Mouse (Mus musculus) fibroblast of lung, adult 2 months (primary cell): ENCODE data around the gene Rab6a.
"Not testable (repeated sequence)": the region's sequence is repeated elsewhere in the genome, so short reads cannot be mapped to it uniquely, and the experiment has no call there.

Experiments used
- DNase-seq: peaks from one replicate; pipeline ENCODE4 v3.0.0-alpha.2; 2011; ENCODE audit warnings: low read depth

Gene Rab6a

DNA sequence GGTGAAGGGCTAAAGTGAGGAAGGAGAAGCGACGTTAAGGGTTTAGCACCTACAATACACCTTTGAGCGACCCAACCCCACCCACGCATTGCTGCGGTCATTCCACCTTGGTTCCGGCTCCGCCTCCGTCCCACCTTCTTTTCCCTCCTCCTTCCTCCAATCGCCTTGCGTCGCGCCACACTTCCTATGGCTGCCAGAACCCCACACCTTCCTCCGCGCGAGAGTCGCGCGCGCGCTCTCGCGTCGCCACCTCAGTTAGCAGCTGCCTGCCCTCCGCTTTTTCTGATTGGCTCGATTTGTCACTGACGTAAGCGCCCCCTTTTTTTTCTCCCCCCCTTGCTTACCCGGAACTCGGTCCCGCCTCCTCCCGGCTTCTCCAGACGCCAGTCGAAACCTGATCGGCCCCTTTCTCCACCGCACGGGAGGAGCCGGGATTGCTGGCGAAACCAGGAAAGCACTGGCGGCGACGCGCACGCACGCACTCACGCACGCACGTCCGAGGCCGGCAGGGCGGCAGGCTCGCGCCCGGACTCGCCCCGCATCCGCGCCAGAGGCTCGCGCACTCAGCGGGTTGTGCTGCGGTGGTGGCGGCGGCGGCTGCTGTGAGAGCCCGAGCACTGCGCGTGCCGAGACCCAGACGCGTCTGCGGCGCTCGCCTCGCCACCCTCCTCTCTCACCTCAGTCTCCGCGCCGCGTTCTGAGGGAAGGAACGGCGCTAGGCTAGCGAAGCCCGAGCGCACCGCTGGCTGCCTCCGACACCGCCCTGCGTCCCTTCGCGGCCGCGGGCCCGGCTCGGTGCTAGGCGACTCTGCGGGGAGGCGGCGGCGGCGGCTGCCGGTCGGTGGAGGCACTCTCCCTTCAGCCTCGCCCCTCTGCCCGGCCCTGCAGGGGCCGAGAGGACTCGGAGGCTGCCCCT, at the start of gene Rab6a:
Gene Rab6a, plus strand, starts transcription at position 197 of the 916 bp plus-strand sequence.
- peak; percentile 100 for DNase-seq

DNA sequence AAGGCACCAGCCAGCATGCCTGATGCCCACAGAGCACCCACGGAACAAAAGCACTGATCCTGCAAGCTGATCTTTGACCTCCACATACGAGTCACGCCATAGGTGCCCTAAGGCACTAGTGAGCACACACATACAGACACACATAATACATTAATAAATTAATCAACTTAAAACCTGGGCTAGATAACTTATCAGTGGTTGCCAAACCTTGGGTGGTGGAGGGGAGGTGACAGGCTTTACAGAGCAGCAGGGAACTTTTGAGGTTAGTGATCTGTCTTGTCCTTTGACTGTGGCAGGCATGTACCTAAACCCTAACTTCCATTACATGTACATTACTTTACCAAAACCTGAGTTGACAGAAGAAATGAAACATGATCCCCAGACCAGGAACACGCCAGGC, 47.9 kb upstream of the Rab6a start:
- no peak for DNase-seq

DNA sequence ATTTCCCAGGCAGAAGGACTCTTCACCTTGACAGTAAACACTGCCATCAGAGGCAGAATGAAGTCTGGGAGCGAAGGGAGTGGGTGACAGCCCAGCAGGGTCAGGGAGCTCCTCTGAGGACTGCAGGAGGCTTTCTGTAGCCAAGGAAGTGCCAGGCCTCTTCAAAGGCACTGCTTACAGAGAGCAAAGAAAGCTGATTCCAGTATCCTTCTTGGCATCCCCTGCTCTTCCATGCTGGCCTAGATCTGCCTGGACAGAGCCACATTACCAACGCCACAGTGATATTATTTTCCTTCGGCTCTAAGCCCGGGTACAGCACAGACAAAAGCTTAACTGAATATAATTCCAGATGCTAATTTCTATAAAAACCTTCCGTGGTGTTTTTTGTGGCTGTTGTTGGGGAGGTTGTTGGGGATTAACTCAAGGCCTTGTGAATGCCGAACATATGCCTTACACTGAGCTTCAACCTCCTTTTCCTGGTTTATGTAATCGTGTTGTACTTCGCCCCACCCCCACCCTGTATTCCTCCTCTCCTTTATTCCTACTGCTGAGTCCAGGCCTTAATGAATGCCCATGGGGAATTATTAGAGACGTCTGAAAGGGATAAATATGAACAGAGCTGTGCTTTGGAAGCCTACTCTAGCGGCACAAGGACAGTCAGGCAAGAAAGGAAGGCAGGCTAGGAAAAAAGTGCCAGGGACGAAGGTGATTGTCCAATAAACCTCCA, 45.2 kb upstream of the Rab6a start:
- DNase-seq = no peak

DNA sequence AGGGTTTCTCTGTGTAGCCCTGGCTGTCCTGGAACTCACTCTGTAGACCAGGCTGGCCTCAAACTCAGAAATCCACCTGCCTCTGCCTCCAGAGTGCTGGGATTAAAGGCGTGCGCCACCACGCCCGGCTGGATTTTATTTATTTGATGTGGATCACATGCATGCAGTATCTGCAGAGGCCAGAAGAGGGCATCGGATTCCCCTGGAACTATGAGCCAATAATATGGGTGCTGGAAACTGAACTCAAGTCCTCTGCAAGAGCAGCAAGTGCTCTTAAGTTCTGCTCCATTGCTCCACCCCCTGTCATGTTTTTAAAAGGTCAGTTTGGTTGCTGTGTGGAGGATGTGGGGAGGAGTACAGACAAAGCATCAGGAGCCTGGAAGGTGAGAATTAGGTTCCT, 40.0 kb upstream of the Rab6a start:
- DNase-seq = not testable (repeated sequence)

DNA sequence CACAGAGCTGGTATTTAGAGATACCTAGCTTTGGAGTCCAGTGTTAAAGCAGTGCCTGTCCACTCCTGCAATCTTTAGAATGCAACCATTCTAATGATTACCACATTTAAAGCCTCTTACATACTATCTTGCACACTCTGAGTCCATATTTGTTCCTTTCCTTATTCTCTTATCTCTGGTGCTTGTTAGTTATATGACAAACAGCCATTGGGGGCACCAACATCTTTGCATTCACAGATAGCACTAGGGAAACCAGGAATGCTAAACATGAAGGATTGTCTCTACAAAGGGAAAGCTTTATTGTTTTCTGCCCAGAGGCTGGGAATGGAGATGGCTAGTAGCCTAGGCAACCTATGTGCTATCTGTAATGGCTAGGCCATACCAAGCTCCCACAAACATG, 37.3 kb upstream of the Rab6a start:
- DNase-seq = no peak

DNA sequence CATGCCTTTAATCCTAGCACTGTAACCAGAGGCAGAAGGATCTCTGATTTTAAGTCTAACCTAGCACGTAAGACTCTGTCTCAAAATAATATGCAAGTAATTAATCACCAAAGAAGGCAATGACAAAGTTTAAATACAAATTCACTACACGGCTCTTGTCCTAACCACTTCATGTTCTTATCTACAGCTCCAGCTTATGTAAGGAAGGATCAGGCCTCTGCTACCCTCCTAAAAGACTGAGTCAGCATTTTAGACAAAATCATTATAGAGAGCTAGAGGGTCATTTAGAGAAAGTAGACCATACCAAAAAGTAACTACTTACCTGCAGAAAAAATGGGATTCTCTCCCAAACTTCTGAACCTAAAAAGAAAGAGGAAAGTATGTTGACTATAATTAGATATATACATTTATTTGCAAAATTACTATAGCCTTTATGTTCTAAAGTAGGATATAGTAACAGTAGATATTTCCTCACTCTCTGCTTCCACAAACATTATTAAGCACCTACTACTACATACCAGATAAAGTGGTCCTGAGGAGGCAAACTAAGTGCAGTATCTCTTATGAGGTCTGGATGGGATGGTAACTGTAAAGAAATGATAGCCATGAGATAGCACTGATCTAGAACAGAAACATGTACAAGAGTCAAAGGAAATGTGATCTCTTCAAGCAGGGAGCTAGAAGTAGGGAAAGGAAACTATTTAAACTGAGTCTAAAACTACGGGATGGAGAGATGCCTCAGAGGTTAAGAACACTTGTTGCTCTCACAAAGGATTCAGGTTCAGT, 36.1 kb upstream of the Rab6a start:
- DNase-seq = no peak

DNA sequence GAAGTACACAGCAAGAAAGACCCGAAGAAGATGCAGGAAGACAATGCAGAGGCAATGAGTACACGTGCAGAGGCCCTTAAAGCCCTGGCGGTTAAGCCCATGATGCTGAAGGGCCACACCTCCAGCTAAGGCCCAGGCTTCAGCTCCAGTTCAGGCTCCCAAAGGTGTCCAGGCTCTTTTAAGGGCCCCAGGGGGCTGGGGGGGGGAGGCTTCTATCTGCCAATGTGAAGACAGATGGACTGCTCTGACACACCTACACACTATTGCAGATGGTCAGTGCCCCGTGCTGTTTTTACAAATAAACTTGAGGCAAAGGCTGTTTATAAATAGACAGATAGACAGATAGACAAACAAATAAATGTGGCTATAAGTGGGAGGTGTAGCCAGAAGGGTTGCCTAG, 35.1 kb upstream of the Rab6a start:
- no peak for DNase-seq

DNA sequence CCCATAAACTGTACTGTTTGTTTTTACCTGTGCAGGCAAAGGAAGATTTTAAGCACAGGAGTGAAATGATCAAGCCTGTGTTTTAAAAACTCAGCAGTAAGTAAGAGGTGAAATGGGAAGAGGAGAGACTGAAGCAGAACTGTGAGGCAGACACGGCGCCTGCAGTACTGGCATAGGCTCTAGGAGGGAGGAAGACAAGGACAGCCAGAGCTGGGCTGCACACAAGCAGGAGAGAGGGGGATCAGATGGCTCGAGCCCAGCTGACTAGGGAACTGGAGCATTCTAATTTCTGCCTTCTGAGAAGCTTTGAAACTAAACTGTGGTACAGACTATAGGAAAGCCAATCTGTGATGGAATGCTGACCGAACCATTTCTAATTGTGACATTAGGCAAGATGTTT, 34.5 kb upstream of the Rab6a start:
- DNase-seq = no peak

DNA sequence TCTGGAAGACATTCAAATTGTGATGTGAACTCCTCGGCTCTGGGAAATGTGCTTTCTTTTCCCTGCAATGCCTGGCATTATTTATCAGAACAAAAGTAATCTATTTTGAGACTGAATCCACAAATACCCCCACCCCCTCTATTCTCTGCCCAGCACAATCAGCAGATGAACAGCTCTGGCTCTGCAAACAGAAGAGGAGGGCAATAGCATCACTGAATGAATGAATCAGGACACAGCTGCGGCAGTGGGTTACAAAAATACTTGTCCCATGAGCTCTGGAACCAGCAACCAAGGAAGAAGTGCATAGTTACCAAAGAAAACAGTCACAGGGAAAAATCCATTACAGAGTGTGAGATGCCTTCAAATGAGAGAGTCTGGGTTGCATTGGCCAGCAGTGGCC, 28.4 kb upstream of the Rab6a start:
- DNase-seq = no peak

DNA sequence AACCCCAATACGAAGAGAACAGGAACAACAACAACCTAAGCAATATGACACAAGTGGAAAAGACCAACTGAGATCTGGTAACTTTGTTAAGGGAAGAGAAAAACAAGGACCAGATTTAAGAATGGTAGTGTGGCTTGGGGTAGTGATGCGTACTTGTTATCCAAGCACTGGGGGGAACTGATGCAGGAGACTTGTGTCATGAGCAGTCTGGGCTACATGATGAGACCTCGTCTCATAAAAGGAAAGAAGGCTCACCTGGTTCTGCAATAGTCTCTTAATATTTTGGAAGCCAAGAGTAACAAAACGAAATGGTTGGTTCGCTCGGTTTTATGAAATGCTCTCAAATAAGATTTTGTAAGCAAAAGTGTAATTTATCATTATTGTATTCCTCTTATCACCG, 25.0 kb upstream of the Rab6a start:
- DNase-seq = no peak

DNA sequence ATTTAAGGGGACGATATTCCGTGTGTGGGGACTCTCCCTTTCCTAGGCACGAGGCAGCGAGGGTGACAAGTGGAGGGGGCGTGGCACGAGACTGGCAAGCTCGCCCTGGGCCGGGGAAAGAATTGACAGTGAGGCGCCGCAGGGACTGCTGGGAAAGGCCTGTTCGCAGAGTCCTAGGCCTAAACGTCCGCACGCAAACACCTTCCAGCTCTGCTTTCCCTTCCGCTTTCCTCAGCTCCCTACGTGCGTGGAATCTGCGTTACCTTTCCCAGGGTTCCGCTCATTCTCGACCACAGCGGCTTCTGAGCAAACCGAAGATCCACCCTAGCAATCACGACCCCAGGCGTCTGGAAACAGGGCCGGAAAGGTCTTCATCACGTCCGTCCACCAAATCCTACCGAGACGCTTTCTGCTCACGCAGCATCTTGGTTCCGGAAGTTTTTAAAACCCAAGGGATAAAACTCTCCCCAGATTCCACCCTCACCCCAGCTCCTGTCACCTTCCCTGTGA, 24.4 kb upstream of the Rab6a start:
- DNase-seq = peak; percentile 74

DNA sequence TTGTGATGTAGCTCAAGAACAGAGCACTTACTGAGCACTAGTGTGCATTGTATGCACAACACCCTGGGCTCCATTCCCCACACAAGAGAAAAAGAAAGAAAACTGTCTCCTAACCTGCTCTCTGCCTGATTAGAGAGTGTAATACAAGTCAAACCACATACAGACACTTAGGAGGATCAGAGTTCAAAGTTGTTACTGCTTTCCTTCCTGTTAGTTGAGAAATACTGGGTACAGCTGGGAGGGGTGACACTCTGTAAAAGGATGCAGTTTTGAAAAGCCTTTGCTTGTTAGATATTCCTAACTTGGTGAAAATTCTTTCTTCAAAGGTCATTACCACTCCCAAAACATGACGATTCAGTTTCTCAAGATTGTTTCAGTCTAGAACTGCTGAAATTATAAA, 17.4 kb upstream of the Rab6a start:
- no peak for DNase-seq

DNA sequence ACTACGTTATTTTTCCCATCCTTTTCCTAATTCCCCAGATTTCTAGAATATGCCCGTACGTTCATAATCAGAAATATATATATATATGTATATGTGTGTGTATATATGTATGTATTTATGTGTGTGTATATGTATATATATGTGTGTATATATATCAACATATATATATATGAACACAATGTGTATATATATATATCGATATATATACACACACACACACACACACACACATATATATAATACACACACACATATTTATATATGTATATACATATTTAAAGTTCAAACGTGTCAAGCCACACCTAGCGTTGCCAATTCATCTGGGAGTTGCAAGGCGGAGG, 16.7 kb upstream of the Rab6a start:
- DNase-seq = no peak

DNA sequence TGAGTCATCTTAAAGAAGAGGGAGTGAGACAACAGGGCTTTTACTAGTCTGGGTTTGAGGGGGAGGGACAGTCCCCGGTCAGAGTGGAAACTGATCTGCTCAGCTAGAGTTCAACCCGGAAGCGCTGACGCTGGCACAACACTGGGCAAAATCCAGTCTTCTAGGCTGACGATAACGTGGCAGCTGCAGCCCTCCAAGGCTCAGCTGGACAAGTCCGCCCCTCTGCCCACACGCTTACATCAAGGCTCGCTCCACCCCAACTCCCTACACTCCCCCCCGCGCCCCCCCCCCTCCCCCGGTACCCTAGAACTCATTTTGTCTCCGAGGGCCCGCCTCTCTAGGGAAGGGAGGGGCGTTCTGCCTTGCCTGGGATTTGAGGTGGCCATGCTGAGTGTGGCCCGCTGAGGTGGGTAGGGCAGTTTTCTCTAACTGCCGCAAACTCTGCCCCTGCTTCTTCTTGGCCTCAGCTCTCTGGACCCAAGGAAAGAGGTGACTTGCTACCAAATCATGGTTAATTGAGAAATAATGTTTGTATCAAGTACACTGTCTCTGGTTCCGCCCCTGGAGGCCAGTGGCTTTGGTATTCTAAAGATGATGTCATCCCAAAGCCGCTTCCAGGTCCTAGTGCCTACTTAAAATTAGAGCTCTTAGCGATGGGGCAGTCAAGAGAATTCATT, 16.2 kb upstream of the Rab6a start:
- DNase-seq = peak; percentile 94

DNA sequence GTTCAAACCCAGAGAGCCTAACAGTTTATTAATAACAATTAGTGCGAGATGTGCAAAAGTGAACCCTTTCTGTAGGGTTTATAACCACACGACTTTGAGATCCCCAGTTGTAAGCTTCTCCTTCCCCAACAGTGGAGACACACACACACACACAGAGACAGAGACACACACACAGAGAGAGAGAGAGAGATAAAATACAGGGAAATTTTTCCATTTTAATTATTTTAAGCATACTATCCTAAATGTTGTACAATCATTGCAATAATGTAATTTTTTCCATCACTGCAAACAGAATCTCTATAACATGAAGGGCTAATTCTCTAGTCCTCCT, 15.7 kb upstream of the Rab6a start:
- DNase-seq = no peak

DNA sequence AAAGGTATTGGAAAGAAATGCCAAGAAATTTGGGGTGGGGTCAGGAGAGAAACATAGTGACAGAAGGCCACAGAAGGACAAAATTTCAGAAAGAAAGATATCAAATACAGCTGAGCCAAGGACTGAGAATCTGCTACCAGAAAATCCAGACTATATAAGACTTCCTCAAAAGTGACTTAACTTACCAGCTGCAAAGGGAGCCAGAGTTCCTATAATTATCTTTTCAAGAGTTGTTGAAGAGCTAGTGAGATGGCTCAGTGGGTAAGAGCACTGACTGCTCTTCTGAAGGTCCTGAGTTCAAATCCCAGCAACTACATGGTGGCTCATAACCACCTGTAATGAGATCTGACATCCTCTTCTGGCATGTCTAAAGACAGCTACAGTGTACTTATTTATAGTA, 13.9 kb upstream of the Rab6a start:
- no peak for DNase-seq

DNA sequence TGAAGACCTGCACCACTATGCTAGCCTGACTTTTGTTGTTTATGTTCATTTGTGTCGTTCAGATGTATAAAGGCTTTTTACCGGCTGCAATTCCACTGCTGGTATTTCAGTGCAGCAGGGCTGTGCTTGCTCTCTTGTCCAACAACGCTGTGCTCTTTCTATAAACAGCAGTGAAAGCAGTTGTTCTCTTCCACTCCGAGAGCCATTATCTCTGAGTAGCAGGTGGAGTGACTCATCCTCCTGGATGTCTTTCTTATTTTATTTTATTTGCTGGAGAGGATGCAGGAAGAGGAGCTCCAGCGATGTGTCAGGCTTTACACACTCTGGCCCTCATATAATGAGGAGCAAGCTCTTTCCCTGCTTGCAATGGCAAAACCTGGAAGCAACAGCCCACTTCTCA, 7.0 kb upstream of the Rab6a start:
- no peak for DNase-seq

DNA sequence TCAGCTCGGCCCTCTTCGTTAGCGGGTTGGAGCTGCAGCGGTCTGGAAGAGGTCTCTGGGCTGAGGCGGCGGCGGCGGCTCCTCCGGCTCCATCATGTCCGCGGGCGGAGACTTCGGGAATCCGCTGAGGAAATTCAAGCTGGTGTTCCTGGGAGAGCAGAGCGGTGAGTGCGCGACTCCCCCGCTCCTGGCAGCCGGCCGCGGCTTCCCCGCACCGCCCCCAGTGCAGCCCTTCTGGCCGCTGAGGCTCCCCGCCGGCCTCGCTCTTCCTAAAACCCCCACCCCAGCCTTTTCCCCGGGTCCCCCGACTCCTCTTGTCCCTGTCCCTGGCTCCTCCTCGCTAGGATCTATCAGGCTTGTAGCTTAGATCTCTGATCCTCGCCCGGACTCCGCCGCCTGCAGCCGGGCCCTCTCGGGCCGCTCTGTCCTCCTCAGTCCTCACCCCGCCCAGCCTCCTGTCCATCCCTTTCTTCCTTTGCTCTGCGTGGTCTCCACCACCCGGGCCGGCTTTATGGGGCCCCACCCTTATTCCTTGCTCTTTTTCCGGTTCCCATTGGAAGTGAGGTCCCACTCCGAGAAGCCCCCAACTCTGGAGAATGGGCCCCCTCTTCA, 1.0 kb downstream of the Rab6a start, which contains the start of gene Mrpl48:
Gene Mrpl48, minus strand, starts transcription at position 172 of the 612 bp plus-strand sequence.
- DNase-seq = no peak

DNA sequence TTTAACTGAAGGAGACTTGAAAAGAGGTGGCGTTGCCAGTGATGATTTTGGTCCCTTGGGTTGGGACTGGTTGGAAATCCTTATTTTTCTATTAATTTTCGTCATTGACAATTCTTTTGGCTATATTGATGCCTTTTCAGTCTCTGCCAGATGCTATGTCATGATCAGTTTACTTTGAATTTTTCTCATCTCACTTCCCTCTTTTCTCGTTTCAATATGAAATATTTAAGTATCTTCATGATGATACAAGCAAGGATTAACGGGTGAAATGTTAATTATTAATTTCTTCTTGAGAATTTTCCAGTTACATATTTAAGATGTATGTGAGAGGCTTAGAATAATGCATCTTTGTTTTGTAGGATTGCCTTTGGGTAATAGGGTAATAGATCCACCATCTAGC, 1.7 kb downstream of the Rab6a start:
- DNase-seq = no peak

DNA sequence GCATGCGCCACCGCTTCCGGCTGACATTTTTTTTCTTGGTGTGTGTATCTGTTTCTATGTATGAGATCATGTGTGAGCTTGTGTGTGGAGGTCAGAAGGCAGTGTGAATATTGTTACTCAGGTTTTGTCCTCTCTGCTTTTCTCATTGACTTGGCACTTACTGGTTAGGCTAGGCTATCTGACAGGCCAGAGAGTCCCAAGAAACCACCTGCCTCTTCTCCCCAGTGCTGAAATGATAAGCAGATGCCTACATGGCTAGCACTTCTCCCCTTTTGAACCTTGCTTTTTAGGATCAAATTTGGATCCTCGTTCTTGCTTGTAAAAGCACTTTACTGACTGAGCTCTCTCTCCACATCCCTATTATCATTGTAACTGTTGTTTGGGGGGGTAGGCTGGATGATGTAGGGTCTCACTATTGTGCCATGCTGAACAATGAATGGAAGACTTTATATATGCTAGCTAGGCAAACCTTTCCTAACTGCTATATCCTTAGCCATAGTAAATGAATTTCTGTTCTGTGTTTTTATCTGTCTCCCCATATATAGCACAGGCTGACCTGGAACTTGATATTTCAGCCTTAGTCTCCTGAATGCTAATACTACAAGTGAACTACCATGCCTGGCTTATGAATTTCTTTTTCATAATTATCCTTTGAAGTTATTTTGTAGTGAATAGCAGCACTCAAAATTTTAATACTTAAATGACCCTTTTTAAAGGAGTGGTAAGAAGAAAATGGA, 9.1 kb downstream of the Rab6a start:
- no peak for DNase-seq

DNA sequence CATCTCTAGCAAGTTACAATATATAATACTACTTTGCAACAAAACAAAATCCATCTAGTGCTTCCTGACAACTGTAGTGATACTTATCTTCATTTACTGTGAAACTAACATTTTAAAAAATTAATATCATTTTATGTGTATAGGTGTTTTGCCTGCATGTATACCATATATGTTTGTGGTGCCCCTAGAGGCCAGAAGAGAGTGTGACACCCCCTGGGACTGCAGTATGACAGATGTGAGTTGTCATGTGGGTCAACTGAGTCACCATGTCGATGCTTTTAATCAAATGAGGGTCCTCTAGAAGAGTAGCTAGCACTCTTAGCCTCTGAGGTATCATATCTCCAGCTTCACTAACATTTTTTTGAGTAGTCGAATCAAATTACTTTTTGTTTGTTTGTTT, 15.1 kb downstream of the Rab6a start:
- DNase-seq = no peak
